Mouse (Mus musculus): ENCODE measurements at regions not wholly inside any gene's neighbourhood (a gene's known extent, or its start where the extent isn't known, plus 50 kb on each side); places are given as distances from the start of the nearest gene placed in this dataset.

DNA sequence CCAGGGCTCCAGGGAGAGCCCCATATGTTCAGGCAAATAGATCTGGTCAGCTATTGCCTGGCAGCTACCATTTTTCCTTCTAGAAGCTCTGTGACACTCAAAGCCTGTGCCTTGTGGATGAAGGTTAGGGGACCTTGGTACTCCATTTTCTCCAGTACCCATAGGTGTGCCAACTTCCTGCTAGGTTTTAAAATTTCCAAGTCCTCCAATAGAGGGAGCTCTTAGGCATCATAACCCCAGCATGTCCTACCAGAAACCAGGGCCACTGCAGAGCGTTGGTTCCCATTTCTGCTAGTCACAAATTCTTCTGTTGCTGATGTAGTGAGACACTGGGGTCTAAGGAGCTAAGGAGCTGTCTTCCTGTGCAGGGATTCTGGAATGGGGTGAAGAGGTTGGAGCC is 165.3 kb upstream of the Glra1 start:
- DNase-seq (ENCODE audit: low spot score) = no peak

DNA sequence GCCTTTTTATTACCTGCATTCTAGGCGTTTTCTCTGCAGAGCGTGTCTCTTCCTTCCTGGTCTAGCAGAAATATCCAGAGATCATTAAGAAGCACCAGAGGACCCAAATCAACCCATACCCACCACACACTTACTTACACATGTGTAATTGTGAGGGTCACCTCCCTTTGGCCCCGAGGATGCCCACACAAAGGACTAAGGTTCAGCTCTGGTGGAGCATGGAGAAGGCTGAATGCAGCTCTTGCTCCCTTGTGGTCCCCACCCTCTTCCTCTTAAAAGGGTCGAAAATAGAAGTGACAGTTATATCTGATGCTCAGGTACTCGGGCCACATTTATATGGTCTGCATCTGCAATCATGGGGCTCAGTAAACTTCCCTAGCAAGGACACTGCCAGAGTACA is 164.5 kb upstream of the Glra1 start:
- no peak for DNase-seq (ENCODE audit: low spot score)

DNA sequence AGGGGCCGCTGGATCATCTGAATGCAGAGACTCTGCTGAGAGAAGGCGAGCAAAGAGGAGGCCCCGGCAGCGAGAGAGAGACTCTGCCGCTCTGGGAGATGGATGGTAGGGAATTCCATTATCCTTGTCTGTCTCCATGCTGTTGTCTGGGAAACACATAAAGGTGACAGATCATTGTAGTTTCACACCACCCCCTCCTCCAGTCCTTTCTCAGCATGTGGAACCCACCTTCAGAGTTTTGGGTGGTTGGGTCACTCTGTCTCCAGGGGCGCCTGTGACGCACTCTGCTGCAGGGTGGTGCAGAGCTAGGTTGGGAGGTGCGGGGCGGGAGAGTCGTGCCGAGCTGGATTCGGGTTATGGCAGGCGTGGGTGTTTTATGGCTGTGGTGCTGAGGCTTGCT is 164.1 kb upstream of the Glra1 start:
- no peak for DNase-seq (ENCODE audit: low spot score)

DNA sequence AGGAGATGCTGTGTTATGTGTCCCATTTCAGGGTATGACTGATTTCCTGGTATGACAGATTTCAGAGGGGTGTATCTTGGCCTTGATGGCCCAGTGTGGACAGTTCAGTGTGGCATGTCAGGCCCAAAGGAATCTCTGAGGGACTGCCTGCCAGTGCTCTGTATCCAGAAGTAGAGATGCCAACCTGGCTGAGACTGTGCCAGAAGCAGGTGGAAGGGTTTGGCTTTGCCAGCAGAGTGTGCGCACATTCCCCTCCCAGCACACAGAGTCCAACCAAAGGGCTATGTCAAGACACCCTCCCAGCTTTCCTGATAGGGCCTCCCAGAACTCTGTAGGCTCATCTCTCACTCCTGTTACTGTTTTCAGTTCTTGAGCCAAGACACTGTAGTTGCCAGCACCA is 156.8 kb upstream of the Glra1 start:
- no peak for DNase-seq (ENCODE audit: low spot score)
